Mouse (Mus musculus) heart, postnatal 0 days (tissue): ENCODE measurements around the gene Efcab11. TPM values are rescaled to one million over a fixed set of nuclear protein-coding genes. Genes with fewer than 3 reads are reported as not detected.
"Not testable (repeated sequence)": the region's sequence is repeated elsewhere in the genome, so short reads cannot be mapped to it uniquely, and the experiment has no call there.

Experiments used
- ATAC-seq: fragments of 200-750 bp; cut with Nextera tagmentation; 2 replicates; pipeline ENCODE4 v1.8.0; 2017; ENCODE audit warnings: low read depth, moderate number of reproducible peaks, moderate library complexity; ENCODE audit not compliant: insufficient read depth
- DNase-seq: peaks from one replicate; pipeline ENCODE4 v3.0.0-alpha.2; 2016; ENCODE audit warnings: low spot score
- H3K27ac ChIP-seq: fragments of 300-500 bp; sonication (generic); 2 replicates; pipeline ENCODE4 v1.5.1; 2014; ENCODE audit warnings: low read depth, mild to moderate bottlenecking
- H3K27me3 ChIP-seq: fragments of 300-500 bp; sonication (generic); 2 replicates; pipeline ENCODE4 v1.6.1; 2014; ENCODE audit warnings: low read length, mixed read lengths; ENCODE audit not compliant: control insufficient read depth, insufficient read depth
- H3K36me3 ChIP-seq: fragments of 300-500 bp; sonication (generic); replicated peaks from 2 replicates; pipeline ENCODE4 v1.6.1; 2014; ENCODE audit warnings: low read length, mixed read lengths; ENCODE audit not compliant: control insufficient read depth, insufficient read depth
- H3K4me1 ChIP-seq: fragments of 300-500 bp; sonication (generic); 2 replicates; pipeline ENCODE4 v1.6.1; 2014; ENCODE audit warnings: antibody characterized with exemption; ENCODE audit not compliant: control insufficient read depth, insufficient read depth
- H3K4me2 ChIP-seq: fragments of 300-500 bp; sonication (generic); 2 replicates; pipeline ENCODE4 v1.6.1; 2014; ENCODE audit warnings: low read depth, mild to moderate bottlenecking, low read length, moderate library complexity
- H3K4me3 ChIP-seq: fragments of 300-500 bp; sonication (generic); 2 replicates; pipeline ENCODE4 v1.5.1; 2014; ENCODE audit warnings: low read depth, low read length
- H3K9ac ChIP-seq: fragments of 300-500 bp; sonication (generic); replicated peaks from 2 replicates; pipeline ENCODE4 v1.6.1; 2014; ENCODE audit warnings: low read depth, low read length, mixed read lengths
- H3K9me3 ChIP-seq: fragments of 300-500 bp; sonication (generic); replicated peaks from 2 replicates; pipeline ENCODE4 v1.6.1; 2016; ENCODE audit warnings: low read length; ENCODE audit not compliant: control insufficient read depth
- CTCF ChIP-seq: IDR thresholded peaks from 2 replicates; pipeline ENCODE4 v1.5.1; 2016; ENCODE audit warnings: antibody characterized with exemption, control low read depth, low read depth
- EP300 ChIP-seq: IDR thresholded peaks from 2 replicates; pipeline ENCODE4 v1.6.1; 2016; ENCODE audit warnings: antibody characterized with exemption, low read depth
- WGBS: fragments of 180-500 bp; shearing (Covaris S2); extraction: QIAGEN DNeasy Blood & Tissue Kit; methylation state at CpG from one replicate; pipeline ENCODE4 v1.1.7; 2014; 5-methylcytosine and 5-hydroxymethylcytosine counted together
- polyA plus RNA-seq: library from polyadenylated mRNA; unstranded; fragments of >200 nt; fragmentation: Nextera tagmentation; extraction: Ambion mirVana; gene quantifications from 2 replicates; pipeline ENCODE4 v1.2.1, GENCODE M21; 2015
- total RNA-seq: library from RNA; depleted of rRNA; stranded (reverse); fragments of >200 nt; gene quantifications from 2 replicates; pipeline ENCODE4 v1.2.3, GENCODE M21; 2014; ENCODE audit warnings: low replicate concordance

The Efcab11 gene
- total and polyA plus RNA-seq, 2 experiments from 2014 or later: 2.2 to 4.0 TPM

DNA sequence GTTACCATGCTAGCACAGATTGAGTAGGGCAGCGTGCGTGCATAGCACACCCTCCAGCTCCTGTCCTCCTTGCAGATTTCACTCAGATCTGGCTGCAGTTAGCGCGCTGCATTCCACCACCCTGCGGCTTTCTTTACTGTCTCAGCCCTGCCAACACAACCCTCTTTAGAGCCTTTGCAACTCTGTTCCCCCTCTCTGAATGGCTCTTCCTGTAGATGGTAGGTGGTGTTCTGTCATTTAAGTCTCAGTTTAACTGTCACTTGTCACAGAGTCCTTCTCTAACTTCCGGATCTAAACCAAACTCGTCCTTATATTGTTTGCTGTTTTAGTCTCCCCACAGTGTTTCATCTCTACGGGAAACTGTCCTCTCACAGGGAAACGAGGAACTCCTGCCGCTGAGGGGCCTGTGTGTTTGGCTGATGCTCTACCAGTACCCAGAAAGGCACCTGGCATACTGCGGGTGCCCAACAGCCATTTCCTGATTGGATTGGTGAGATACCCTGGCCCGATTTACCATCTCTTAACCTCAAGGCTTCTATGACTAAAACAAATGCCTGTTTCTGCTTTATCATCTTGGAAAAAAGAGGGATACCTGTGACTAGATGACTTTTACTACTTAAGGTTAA lies 62.8 kb downstream of the Efcab11 start:
- no peak for DNase-seq
- Histone ChIP-seq H3K27ac (no peak overlapping the region), H3K4me2 (peak overlapping the region; percentile 30; the same call in 1 of the 2 replicates), H3K4me3 (no peak overlapping the region), H3K9me3 (no peaks in the 10 kb centered on the region), H3K9ac (no peak overlapping the region), H3K27me3 (no peaks in the 10 kb centered on the region), H3K36me3 (no peaks in the 10 kb centered on the region), H3K4me1 (peaks cover 3% of the 10 kb centered on the region; the same call in 1 of the 2 replicates)
- no peak for ATAC-seq
- TF ChIP-seq CTCF: no peak
- 67% methylated on average over 12 of the region's 12 CpGs for WGBS

DNA sequence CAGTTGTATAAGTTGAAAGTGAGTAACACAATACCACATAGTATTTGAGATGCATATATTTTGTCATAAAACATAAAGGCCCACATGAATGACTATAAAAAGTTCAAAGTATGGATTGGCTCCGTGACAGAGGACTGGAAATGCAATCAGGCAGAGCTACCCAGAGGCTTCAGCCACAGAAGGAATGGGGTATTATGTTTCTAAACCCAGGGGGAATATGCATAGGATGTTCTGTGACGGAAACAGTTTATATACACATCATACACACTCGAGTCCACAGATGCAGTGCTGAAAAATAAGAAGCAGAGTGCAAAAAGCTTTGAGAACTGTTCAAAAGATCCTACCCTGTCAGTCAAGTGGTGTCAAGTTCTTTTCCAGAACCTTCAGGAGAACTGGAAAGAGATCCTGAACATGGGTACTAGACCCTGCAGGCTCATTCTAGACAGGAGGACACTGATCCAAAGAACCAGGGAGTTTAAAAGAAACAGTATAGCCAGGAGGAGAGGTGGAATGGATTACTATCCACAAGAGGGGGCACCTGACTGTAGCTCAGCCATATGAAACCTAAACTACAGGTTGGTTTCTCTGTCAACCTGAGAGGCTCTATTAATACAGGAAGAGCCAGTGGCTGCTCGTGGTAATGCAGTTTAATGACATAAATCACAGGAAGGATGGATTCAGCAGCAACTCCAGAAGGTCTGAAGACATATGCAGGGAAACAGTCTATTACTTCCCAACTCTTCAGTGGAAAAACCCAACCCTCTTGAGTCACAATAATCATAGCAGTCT lies 64.9 kb downstream of the Efcab11 start:
- peak; percentile 13 for DNase-seq
- 60% methylated on average over 4 of the region's 4 CpGs for WGBS
- H3K4me3 ChIP-seq: no peak overlapping the region
- no peak overlapping the region for H3K4me2 ChIP-seq
- no peak overlapping the region for H3K9ac ChIP-seq
- H3K9me3 ChIP-seq: no peaks in the 10 kb centered on the region
- peaks cover 3% of the 10 kb centered on the region; the same call in 1 of the 2 replicates for H3K4me1 ChIP-seq
- no peaks in the 10 kb centered on the region for H3K27me3 ChIP-seq
- ATAC-seq: no peak
- no peak for TF ChIP-seq EP300
- TF ChIP-seq CTCF: no peak
- no peak overlapping the region for H3K27ac ChIP-seq
- H3K36me3 ChIP-seq: no peaks in the 10 kb centered on the region

DNA sequence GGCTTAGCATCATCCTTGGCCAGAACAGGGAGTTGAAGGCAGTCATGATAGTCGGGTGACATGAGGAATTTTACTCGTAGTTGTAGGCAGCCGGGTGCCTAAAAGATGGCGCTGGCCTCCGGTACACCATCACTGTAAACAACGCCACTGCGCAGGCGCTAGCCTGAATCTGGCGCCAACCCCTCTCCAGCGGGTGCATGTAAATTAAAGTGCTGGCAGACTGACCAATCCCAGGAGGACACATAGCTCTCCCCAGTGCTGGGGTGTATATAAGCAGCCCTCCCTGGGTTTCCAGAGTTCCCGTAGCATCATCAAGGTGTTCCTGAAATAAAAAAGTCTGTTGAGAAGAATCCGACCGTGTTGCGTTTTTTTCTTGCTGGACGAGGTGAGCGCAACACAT lies 66.2 kb downstream of the Efcab11 start:
- H3K9me3 ChIP-seq, H3K36me3 ChIP-seq, H3K9ac ChIP-seq, H3K27me3 ChIP-seq, H3K4me1 ChIP-seq, H3K4me2 ChIP-seq, H3K4me3 ChIP-seq, DNase-seq, ATAC-seq, H3K27ac ChIP-seq: not testable (repeated sequence)
- WGBS: 96% methylated on average over 16 of the region's 16 CpGs

DNA sequence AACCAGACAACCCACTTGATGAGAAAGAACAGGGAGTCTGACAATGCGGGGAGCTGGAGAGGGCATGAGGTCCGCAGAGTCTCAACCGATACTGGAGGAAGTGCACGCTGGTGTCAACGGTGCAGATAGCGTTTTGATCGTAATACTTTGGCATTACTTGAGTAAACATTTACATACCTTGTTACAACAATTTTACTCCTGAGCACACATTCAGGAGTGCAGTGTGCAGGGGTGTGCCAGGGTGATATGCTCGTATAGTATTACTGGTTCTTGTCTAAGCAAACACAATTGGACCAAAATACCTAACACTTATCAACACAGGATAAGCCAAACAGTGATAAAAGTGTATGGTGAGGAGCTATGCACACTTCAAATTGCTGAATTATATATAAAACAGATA lies 69.0 kb downstream of the Efcab11 start:
- no peak overlapping the region for H3K9ac ChIP-seq
- H3K4me1 ChIP-seq: no peaks in the 10 kb centered on the region
- H3K4me3 ChIP-seq: no peak overlapping the region
- no peak for ATAC-seq
- H3K27ac ChIP-seq: no peak overlapping the region
- H3K36me3 ChIP-seq: no peaks in the 10 kb centered on the region
- DNase-seq: no peak
- H3K9me3 ChIP-seq: no peaks in the 10 kb centered on the region; the same call in 1 of the 2 replicates
- 62% methylated on average over 8 of the region's 8 CpGs for WGBS
- H3K4me2 ChIP-seq: no peak overlapping the region
- TF ChIP-seq EP300: no peak
- no peak for TF ChIP-seq CTCF
- no peaks in the 10 kb centered on the region for H3K27me3 ChIP-seq

DNA sequence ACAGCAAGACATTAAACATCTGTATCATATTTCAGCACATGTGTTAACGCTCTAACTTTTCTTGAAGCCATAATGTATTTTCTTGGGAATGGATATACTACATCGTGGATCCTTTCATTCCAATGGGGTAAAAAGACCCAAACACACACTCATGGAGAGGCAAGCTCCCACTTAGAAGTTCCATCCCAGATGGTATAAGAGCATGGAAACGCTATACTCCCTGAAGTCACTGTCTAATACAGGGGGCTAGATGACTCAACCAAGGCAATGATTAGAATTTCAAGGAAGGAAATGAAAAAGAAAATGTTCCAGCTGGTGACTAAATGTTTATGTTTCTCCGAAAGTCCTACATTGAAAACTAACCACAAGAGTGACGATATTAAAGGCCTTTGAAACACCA lies 76.3 kb downstream of the Efcab11 start:
- Histone ChIP-seq H3K4me3 (no peak overlapping the region), H3K27me3 (no peaks in the 10 kb centered on the region), H3K27ac (no peak overlapping the region), H3K36me3 (no peaks in the 10 kb centered on the region), H3K9me3 (no peaks in the 10 kb centered on the region; the same call in 1 of the 2 replicates), H3K9ac (no peak overlapping the region), H3K4me2 (no peak overlapping the region), H3K4me1 (no peaks in the 10 kb centered on the region)
- WGBS: 70% methylated on average over 5 of the region's 5 CpGs
- TF ChIP-seq EP300 (no peak), CTCF (no peak)
- DNase-seq (no peak), ATAC-seq (no peak)

DNA sequence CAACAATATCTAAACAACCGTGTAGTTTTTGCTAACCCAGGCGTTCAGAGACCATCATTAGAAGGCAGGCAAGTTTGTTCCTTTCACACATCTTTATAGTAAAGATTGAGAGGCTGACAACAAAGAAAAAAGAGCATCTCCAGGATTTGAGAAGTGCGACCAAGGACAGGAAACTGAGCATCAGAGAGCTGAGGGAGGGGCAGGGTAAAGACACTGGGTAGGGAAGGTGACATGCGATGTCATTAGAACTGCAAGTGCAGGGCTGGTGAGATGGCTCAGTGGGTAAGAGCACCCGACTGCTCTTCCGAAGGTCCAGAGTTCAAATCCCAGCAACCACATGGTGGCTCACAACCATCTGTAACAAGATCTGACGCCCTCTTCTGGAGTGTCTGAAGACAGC lies 77.5 kb downstream of the Efcab11 start:
- not testable (repeated sequence) for H3K4me1 ChIP-seq, H3K4me2 ChIP-seq, DNase-seq, H3K27me3 ChIP-seq, H3K4me3 ChIP-seq, H3K36me3 ChIP-seq, H3K27ac ChIP-seq, H3K9ac ChIP-seq, H3K9me3 ChIP-seq, ATAC-seq
- 88% methylated on average over 6 of the region's 7 CpGs for WGBS
